Mouse (Mus musculus) G1E (cell line): ENCODE data around the gene Wdr93.

ENCODE experiments used
- GATA1 ChIP-seq: IDR thresholded peaks from 2 replicates; pipeline ENCODE4 v1.6.1; 2012; ENCODE audit warnings: borderline replicate concordance, low read length, inconsistent platforms, mixed read lengths
- POLR2AphosphoS5 ChIP-seq: IDR thresholded peaks from 2 replicates; pipeline ENCODE4 v1.6.1; 2012; ENCODE audit warnings: low read depth, low read length, inconsistent platforms; ENCODE audit not compliant: insufficient replicate concordance
- TAL1 ChIP-seq: conservative IDR thresholded peaks from 2 replicates; pipeline ENCODE4 v1.6.1; 2012; ENCODE audit warnings: low read depth, low read length, inconsistent platforms, mixed read lengths

DNA sequence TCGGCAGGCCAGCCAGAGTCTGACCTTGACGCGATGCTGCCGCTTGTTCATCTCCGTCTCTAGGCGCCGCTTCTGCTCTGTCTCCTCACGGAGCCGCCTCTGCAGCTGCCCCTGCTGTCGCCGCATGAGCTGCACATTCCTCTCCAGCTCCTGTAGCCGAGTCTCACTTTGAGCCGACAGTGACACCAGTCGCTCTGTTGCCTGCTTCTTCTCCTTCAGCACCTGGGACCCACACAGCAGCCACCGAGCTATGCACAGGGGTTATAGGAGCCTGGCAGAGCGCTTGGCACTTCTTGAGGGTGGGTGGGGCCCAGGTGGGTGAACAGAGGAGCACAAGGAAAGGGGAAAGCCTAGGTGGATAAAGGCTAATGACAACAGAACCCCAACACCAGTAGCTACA lies 40.2 kb upstream of the Wdr93 start:
- TF ChIP-seq TAL1 (no peak), POLR2AphosphoS5 (no peak), GATA1 (no peak)
